Mouse (Mus musculus): ENCODE data around the gene Dxo.
"Not testable (repeated sequence)": the region's sequence is repeated elsewhere in the genome, so short reads cannot be mapped to it uniquely, and the experiment has no call there.

The Dxo gene

DNA sequence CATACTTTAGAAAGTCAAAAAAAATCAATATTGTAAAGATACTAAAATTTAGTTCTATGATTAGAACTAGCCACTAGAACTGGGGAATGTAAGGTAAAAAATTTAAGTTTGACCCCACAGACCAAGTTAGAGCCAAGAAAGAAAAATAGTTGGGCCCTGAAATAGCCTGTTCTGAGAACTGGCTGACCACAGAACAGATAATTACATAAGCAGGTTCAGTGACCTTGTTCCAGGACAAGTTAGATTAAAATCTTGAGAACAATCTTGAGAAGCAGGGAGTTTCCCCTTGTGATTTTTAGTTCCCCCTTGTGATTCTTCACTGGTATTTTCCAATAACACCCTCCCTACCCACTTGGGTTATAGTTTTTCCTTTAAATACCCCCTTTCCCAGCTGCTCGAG is 6.0 kb upstream of the Dxo start:
- not testable (repeated sequence) for DNase-seq (ENCODE audit: low read depth, low spot score)

DNA sequence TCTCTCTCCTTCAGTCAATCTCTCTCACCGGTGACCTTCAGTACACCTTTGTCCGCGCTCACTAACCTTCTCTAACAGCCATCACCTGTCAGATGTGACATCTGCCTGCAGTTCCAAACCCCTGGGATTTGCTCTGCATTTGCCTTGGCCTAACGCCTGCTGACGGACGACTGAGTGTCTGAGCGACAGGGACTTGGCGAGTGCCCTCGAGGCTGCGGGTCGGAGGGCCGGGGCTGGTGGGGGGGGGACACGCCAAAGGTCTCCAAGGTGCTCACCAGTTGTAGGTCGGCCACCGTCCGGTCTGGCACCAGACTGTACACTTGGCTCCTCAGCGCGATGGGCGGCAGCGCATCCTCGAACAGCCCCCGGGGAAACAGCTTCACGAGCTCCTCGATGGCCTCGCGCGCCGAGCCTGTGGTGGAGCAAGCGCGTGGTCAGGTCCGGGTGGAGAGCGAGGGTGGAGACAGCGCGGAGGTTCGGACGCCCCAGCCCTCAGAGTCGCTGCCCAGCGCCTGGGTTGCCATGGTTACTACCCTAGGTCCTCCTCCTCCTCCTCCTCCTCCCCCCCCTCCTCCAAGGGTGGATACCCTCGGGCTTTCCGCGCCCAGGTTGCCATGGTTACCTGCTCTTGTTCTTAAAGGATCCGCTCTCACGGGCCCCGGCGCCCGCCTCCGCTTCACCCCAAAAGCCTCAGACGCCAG is 514 bp upstream of the Dxo start:
- DNase-seq (ENCODE audit: low read depth, low spot score) = no peak

DNA sequence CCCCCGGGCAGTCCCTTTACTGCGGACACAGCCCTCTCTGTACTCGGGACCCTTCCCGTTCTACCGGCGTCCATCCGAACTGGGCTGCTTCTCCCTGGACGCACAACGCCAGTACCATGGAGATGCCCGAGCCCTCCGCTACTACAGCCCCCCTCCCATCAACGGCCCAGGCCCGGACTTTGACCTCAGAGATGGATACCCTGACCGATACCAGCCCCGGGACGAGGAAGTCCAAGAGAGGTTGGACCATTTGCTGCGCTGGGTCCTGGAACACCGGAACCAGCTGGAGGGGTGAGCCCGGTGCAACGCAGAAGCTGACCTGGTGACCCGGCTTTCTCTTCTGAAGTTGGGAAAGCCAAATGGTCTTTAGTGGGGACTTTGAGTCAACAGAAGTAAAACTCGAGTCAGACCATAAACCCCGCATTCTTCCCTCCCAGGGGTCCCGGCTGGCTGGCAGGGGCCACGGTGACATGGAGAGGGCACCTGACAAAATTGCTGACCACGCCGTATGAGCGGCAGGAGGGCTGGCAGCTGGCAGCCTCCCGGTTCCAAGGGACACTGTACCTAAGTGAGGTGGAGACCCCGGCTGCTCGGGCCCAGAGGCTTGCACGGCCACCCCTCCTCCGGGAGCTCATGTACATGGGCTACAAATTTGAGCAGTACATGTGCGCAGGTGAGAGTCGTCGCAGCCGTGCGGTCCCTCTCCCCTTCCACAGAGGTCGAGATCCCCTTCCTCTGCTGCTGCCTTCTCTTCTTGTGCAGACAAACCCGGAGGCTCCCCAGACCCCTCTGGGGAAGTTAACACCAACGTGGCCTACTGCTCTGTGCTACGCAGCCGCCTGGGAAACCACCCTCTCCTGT is 875 bp downstream of the Dxo start:
- DNase-seq (ENCODE audit: low read depth, low spot score) = no peak

DNA sequence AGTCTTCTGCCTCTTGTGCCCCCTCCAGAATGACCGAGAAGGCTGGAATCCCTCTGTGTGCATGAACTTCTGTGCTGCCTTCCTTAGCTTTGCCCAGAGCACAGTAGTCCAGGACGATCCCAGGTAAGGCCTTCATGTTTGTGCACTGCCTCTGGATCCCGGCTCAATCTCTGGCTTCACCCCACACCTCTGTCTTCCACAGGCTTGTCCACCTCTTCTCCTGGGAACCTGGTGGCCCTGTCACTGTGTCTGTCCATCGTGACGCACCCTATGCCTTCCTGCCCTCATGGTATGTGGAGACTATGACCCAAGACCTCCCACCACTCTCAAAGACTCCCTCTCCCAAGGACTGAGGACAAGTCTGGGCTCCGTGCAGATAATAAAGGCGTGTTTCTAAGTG is 2.0 kb downstream of the Dxo start:
- DNase-seq (ENCODE audit: low read depth, low spot score) = no peak

DNA sequence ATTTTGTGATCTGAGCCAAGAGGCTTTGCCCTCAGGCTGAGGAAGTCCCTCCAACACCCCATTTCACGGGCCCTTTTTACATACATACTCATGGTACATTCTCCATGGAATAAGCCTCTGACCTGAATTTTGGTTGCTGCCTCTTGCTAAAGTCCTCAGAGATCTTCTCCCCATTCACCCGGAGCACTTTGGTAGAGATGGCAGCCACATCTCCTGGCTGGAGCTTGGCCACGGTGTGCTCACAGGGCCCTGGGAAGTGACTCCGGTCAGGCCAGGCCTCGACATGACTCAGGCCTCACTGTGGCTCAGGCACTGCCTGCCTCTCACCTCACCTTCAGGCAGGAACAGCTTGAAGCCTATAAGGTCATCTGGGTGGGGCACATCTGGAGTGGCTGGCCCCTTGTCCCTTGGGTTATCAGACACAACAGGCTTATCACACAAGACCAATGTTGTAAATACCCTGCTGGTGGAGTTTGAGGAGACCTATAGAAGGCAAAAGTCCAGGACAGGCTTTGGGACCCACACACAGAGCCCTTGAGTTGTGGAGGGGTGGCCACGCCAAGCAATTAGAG is 4.0 kb downstream of the Dxo start:
- no peak for DNase-seq (ENCODE audit: low read depth, low spot score)

DNA sequence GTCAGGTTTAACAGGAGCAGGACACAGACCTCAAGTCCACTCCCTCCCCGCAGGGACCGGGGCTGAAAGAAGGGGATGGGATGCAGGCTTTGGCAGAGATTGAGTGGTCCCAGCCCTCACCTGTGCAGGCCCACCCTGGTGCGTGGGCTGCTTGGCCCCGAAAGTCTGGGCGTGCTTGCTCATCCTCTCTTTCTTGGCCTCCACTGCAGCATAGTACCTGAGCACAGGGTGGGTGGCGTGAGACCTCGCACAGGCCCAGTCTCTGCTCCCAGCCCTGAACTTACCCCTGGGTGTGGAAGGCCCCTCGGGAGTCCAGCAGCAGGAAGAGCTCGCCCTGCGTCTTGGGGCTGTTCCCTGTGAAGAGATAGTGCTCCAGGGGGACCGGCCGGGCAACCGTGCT is 8.1 kb downstream of the Dxo start:
- DNase-seq (ENCODE audit: low read depth, low spot score) = no peak

DNA sequence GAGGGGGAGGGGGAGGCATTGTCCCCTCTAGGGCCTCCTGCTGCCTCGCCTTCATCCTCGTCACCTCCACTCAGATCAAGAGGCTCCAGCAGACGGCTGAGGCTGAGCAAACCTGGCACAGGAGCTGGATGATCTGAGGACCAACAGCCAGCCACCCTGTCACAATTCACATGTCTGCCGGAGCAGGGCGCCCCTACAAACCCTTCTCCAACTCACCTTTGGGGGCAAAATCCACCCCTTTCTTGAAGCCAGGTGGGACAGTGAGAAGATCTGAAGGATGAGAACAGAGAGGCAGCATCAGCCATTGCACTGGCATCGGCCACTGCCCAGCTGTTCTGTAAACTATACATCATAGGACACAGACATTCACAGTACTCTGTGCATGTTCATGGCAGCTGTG is 10.4 kb downstream of the Dxo start:
- no peak for DNase-seq (ENCODE audit: low read depth, low spot score)

DNA sequence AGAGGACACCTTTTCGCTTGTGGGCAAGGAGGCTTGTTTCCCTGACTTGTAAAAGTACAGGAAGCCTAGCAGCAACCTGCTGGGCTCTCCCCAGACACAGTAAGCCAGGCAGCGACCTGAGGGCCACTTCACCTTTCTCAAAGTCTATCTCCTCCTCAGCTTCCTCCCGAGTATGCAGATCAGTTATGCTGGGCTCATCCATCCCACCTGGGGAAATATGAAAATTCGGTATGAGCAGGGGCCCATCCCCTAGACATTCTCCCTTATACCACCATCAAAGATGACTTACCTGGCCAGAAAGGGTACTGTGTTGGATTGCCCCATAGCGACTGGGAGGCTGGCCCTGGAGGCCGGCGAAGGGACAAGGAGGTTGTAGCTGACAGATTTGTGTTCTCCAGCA is 10.8 kb downstream of the Dxo start:
- DNase-seq (ENCODE audit: low read depth, low spot score) = no peak

DNA sequence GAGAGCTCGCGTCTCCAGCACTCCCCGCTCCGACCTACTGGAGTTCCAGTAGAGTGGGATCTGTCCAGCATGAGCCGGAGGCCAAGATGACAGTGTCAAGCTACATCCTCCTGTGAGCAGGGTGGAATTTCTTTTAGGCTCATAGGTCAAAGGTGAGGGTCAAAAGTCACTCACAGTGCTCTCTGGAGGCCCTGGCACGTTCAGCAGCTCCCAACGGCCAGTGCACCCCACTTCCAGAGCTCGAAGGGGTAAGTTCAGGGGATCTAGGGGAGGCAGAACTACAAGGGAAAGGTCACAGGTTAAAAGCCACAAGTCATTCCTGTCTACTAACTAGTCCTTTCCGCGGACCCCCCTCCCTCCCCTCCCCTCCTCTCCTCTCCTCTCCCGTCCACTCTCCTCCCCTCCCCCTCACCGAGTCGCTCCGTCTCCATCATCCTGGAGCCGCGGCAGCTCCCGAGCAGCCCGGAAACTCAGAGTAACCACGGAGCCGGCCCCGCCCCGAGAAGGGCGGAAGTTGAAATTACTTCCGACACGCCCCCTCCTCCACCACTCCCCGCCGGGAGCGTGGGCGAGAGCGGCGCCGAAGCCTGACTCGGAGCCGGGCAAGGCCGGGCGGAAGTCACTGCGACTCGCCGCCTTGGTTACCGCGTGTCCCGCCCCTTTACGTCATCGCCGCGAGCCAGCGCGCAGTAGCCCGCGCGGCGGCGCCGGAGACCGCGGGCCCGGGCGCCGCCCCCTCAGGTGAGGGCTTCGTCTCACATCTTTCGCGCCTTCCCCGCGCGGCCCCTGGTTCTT is 13.1 kb downstream of the Dxo start, which contains the start of the genes Skiv2l and Nelfe:
Gene Skiv2l, minus strand, starts transcription at position 489 of the 795 bp plus-strand sequence.
Gene Nelfe, plus strand, starts transcription at position 670 of the 795 bp plus-strand sequence.
- peak; percentile 93 for DNase-seq (ENCODE audit: low read depth, low spot score)

DNA sequence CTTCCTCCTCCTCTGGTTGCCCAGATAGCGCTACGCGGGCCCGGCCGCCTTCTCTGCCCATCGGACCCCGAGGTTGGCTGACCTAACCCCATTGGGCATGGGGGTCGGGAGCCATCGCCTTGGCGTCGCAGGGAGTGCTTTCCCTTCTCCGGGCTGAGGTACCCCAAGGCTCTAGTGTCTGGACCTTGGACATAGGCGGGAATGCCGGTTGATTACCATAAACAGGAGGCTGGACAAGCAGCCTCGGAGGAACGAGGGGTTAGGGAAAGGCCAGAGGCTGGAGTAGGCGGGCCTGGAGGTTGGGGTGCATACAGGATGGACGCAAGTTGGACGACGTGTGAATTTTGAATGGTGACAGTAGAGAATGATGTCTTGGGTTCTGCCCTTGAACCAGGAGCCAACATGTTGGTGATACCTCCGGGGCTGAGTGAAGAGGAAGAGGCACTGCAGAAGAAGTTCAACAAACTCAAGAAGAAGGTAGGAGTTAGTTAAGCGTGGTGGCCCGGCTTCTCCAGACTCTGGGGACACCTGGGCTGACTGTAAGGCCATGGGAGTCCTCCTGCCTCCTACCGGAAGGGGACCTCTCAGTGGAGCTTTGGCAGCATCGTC is 13.8 kb downstream of the Dxo start:
- DNase-seq (ENCODE audit: low read depth, low spot score) = no peak

DNA sequence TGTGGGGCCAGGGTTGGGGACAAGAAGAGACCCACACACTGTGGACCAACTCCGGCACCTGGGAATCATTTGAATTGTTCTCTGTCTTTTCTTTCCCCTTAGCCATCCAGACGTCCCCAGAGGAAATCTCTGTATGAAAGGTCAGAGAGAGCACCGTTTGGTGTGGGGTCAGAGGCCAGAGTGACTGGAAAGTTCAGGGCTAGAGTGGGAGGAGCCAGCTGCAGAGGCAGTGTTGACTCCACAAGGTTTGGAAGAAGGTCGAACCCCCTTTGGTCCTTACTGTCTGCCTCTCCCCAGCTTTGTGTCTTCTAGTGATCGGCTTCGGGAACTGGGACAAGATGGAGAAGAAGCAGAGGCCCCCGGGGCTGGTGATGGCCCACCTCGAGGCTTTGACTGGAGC is 16.7 kb downstream of the Dxo start:
- no peak for DNase-seq (ENCODE audit: low read depth, low spot score)

DNA sequence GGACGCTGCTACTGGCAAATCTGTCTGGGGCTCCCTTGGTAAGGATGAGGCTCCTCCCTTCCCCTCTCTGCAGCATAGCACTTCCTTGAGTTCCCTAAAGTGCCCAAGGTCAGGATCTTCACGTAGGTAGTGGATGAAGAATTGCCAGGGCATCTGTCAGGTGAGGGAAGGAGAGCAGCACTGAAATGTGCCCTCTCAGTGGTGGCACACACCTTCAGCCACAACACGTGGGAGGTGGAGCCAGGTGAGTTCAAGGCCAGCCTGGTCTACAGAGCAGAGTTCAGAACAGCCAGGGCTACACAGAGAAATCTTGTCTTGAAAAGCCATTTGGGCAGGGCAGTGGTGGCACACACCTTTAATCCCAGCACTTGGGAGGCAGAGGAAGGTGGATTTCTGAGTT is 17.9 kb downstream of the Dxo start:
- no peak for DNase-seq (ENCODE audit: low read depth, low spot score)

DNA sequence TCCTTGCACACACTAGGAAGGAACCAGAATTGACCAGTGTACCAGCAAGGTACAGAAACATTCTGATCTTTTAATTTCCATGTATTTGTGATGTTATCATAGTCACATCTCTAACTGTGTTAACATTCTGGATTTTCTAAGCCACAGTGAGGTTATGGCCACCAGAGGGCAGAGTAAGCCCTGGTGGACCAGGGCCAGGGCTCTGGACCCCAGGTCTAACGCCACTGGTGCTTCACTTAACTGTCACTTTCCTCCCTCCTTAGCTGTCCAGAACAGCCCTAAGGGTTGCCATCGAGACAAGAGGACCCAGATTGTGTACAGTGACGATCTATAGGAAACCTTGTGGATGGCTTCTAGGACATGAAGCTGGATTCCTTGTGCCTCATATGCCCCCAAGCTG is 19.0 kb downstream of the Dxo start:
- no peak for DNase-seq (ENCODE audit: low read depth, low spot score)

DNA sequence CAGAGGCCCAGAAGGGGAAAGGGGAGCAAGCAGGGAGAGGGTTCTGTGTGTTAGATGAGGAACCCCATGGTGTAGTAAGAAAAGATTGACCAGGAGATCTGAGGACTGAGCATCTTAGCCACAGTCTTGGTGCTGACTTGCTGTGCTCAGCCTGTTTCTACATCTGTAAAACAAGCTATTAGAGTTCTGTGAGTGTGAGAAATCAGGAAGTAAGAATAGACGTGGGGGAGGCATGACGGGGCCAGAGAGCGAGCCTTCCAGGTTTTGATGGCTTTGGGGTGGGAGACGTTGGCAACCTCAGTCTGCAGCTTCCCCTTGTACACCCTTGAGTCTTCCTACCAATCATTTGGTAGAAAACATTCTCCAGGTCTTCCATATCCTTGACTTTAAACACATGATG is 21.9 kb downstream of the Dxo start:
- DNase-seq (ENCODE audit: low read depth, low spot score) = no peak

DNA sequence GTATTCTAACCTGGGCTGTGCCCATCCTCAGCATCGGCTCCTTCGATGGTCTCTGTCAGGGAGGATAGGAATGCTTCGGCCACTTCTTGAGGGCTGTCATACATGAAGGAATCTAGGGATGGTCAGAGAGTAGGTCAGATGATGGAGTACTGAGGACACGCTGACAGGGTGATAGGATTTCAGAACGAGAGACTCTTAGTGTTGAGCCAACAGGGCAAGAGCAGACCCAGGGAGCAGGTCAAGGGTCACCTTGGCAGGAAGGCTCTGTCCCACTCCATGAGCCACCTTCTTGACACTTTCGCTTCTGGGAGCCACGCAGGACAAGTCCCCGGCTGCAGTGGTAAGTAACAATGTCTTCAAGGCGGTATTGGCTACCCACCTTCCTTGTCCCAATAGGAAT is 23.7 kb downstream of the Dxo start:
- DNase-seq (ENCODE audit: low read depth, low spot score) = no peak

DNA sequence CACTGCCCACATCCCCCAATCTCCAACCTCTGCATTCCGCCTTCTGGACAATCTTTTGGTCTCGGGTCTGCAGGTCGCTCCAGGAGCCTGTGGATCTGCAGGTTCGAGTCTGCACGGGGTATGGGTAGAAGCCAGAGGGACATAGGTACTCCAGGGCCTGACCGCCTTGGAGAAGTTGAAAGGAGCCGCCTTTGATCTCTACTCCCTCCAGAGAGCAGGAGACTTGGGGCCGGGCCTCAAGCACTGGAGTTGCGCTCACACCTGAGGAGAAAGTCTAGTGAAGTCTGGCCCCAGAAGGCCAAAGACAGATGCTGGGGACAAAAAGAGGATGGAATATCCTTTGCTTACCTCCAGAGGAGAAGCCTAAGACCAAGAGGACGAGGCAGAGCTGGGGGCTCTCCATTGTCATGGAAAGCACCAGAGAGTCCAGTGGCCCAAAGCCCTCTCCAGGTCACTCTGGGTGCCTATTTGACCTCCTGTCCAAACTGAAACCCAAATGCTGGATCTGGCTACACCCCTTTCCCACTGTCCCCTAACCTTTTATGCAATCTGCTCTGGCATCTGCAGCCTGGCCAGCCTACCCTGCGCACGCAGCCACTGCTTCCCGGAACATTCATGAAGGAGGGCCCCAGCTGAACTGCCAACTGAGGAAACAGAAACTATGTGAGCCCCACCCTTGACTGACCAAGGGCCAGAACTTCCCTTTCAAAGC is 25.0 kb downstream of the Dxo start:
- DNase-seq (ENCODE audit: low read depth, low spot score) = no peak

DNA sequence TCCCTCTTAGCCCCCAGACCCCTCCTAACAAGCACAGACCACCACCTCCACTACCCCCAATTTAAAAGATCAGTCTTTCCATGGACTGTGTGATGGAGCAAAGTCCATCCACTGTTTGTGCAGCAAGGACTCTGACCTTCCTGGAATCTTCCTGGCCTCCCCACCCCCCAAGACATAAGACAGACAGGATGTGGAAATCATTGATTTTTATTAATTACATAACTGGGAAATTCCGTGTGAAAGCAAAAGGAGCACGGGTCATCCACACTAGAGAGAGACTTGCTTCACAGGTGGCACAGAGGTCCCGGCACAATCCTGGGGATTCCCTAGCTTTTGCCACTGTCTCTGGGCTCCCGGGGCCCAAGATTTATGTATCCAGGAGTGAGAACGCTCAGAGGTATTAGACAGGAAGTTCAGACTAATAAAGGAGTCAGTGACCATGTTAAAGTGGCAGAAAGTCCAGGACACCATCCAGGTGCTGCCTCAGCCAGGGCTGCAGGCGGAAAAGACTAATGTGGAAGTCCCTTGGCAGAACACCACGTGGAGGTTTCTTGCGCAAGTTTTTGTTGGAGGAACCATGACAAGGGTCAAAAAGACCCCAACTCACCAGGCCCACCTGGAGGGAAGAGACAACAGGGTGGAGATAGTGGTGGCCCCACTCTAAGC is 25.7 kb downstream of the Dxo start, which contains the start of gene Cfb:
Gene Cfb, minus strand, starts transcription at position 103 of the 666 bp plus-strand sequence.
- DNase-seq (ENCODE audit: low read depth, low spot score) = no peak

DNA sequence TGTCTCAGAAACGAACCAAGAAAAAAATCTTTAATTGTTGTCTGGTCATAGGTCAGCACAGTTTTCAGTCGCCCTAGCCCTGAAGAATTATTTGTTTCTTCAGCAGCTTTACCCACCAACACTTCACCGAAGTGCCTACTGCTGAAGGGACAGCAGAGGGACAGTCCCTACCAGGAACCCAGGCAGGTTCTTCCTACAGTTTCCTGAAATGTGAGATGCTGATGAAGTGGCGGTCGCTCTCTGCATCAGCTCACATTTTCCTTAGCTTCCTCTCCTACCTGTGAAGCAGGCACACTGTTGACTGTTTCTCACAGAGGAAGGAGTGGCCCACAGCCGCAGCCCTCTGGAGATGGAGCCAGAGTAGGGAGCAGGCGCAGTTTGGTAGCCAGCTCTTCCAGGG is 29.2 kb downstream of the Dxo start:
- DNase-seq (ENCODE audit: low read depth, low spot score) = no peak

DNA sequence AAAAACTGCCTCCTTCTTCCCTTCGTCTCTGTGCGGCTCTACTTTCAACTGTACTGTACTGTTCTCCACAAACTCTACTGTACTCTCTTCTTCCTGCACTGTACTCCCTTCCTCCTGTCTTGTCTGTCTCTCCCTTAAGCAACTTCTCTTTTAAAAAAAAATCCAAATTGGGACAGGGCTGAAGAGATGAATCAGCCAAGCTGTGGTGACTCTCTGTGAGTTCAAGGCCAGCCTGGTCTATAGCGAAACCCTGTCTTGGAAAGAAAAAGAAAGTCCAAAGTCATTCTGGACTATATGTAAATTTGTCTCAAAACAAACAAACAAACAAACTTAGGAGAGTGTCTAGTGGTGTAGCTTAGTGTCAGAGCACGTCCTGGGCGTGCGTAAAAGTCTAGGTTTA is 37.5 kb downstream of the Dxo start:
- DNase-seq (ENCODE audit: low read depth, low spot score) = no peak

DNA sequence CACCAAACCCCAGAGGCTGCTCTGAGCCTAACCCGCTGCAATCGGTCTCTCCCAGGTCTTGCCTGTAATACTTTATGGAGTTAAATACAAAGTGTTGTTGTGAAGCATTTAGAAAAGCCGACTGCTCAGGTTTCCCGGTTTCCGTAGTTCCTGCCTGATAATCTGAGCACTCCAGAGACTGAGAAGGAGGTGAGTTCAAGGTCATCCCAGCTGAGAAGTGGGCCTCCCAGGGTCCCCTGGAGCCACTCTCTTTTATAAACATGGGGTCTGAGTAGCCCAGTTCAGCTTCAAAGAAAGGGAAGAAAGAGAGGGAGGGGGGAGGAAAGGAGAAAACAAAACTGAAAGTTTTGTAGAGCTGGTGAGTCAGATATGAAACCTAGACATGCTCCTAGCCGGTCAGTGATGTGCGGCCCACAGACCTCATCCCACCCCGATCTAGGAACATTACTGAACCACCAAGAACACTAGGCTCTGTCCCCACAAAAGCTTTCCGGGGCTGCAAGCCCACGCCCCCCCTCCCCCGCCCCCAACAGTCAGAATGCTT is 42.6 kb downstream of the Dxo start, which contains the start of gene Zbtb12:
Gene Zbtb12, plus strand, starts transcription at position 148 of the 544 bp plus-strand sequence.
- DNase-seq (ENCODE audit: low read depth, low spot score) = no peak

All from retina, adult 2 months (tissue).